Mouse (Mus musculus): ENCODE data around the gene Armcx3. TPM values are rescaled to one million over a fixed set of nuclear protein-coding genes. Genes with fewer than 3 reads are reported as not detected.
"Not testable (repeated sequence)": the region's sequence is repeated elsewhere in the genome, so short reads cannot be mapped to it uniquely, and the experiment has no call there.

Armcx3 gene
- polyA plus RNA-seq, 1 experiment, result 0.42 TPM

DNA sequence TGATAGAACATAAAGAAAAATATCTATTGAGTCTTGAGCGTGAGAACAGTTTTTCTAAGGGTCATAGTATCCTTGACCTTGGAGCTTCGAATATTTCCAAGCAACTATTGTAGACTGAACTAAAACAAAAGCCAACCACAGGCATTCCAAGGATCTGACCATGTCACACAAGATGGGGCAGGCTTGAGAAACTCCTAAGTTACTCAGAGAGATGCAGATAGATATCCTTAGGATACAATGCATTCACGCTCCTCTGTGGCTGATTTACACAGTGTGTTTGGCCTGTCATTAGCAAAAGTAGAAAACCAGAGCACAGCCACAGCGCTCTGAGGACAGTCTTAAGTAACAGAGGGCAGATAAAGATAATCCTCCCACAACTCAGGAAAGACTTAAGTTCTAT is 17.2 kb upstream of the Armcx3 start:
- TF ChIP-seq POLR2A (IDR thresholded peaks at IDR 0.05; ENCODE audit: low read depth, low read length) (no peak), CTCF (IDR thresholded peaks at IDR 0.05; ENCODE audit: extremely low read depth, insufficient read length, insufficient replicate concordance, low read depth, low read length) (no peak)
- no peaks in the 10 kb centered on the region for H3K27me3 ChIP-seq (ENCODE audit: control insufficient read depth, insufficient read depth, low read length)
- no peaks in the 10 kb centered on the region for H3K36me3 ChIP-seq (ENCODE audit: control insufficient read depth, insufficient read depth, low read length)
- no peak overlapping the region for H3K27ac ChIP-seq (ENCODE audit: insufficient read depth, low read depth, low read length)
- 57% methylated on average over 4 of the region's 4 CpGs for WGBS
- H3K4me3 ChIP-seq (ENCODE audit: low read depth, low read length), result no peak overlapping the region
- H3K4me1 ChIP-seq (ENCODE audit: control insufficient read depth, insufficient read depth, insufficient read length, low read length), result no peaks in the 10 kb centered on the region

DNA sequence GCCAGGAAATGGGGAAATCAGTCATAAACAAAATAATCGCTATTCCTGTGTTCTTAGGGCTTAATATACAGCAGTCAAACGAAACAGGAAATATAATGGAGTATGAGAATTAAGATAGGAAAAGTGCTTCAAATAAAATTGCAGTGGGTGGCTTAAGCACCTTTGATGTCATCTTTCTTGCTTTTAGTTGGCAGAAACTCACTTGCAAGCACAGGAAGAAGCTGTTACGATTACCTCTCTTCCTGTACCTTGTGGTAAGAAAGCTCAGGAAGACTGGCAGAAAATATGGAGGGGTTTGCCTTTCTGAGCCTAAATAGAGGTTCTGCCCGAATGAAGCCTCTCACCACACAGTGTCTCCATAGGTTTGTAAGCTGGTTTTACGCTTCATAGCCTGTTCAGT is 14.5 kb upstream of the Armcx3 start:
- TF ChIP-seq CTCF (IDR thresholded peaks at IDR 0.05; ENCODE audit: extremely low read depth, insufficient read length, insufficient replicate concordance, low read depth, low read length) (no peak), POLR2A (IDR thresholded peaks at IDR 0.05; ENCODE audit: low read depth, low read length) (no peak)
- Histone ChIP-seq H3K4me1 (ENCODE audit: control insufficient read depth, insufficient read depth, insufficient read length, low read length) (no peaks in the 10 kb centered on the region), H3K27ac (ENCODE audit: insufficient read depth, low read depth, low read length) (no peak overlapping the region), H3K36me3 (ENCODE audit: control insufficient read depth, insufficient read depth, low read length) (no peaks in the 10 kb centered on the region), H3K4me3 (ENCODE audit: low read depth, low read length) (no peak overlapping the region), H3K27me3 (ENCODE audit: control insufficient read depth, insufficient read depth, low read length) (no peaks in the 10 kb centered on the region)
- 56% methylated on average over 5 of the region's 5 CpGs for WGBS

DNA sequence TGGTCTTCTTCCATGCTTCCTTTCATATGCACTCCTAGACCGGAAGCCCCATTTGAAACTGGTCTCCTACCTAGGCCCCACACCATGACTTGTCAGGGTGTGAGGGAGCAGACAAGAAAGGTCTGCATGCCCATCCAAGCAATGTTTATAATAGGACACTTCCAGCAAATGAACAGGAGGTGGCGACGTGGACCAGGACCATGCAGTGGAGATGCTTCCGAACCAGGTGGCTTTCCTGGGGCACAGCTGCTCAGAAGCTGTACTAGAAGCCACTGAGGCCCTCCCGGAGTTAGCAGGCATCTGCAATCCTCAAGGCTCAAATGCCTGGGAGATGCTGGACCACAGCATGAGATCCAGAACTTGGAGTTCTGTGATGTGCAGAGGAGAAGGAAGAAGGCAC is 9.9 kb upstream of the Armcx3 start:
- H3K4me1 ChIP-seq (ENCODE audit: control insufficient read depth, insufficient read depth, insufficient read length, low read length), result no peaks in the 10 kb centered on the region
- 26% methylated on average over 5 of the region's 5 CpGs for WGBS

DNA sequence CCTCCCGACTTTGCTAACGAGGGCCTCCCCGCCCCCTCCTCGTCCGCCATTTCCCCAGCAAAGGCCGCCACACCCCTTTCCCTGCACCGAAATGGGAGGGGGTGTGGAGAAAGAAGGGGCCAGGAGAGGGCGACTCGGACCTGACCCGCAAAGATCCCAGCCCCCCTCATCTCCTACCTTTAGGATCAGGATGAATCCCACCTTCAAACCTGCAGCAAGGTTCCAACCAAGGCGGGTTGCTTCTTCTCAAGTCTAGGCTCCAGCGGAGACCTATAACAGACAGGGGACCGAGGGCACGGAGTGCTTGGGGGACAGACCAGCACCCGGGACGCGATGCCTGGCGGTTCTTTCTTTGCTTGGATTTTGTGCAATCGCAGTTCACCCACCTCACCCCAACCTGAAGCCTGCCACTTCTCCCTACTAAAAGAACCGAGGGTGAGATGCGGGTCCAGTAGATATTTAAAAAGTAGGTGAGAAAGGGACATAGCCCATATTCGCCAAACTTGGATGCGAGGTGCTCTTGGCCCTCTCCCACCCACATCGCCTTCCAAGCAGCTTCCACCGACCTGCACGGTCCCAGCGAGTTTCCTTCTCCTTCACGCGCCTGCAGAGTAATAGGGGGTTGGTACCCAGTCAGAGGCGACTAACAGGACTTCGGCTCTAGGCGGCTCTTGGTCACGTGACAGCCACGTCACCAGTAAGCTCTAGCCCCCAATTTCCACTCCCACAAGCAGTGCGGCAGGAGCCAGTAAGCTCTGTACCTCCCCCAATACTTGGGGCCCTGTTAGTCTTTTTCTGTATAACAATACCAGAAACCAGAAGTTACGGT is 5.4 kb upstream of the Armcx3 start, which contains the start of gene Armcx6:
Armcx6 (minus strand) TSS at position 654 of the 829 bp plus-strand sequence.
- TF ChIP-seq POLR2A (IDR thresholded peaks at IDR 0.05; ENCODE audit: low read depth, low read length) (no peak), CTCF (IDR thresholded peaks at IDR 0.05; ENCODE audit: extremely low read depth, insufficient read length, insufficient replicate concordance, low read depth, low read length) (no peak)
- no peaks in the 10 kb centered on the region for H3K27me3 ChIP-seq (ENCODE audit: control insufficient read depth, insufficient read depth, low read length)
- H3K4me1 ChIP-seq (ENCODE audit: control insufficient read depth, insufficient read depth, insufficient read length, low read length), result no peaks in the 10 kb centered on the region
- peak within 1 kb of the TSS; percentile 67 for H3K4me3 ChIP-seq (ENCODE audit: low read depth, low read length)
- WGBS, result 11% methylated on average over 36 of the region's 36 CpGs
- no peak within 1 kb of the TSS for H3K27ac ChIP-seq (ENCODE audit: insufficient read depth, low read depth, low read length)
- no peaks in the 10 kb centered on the region for H3K36me3 ChIP-seq (ENCODE audit: control insufficient read depth, insufficient read depth, low read length)

More for the DNA sequence above, 9.9 kb upstream of the Armcx3 start:
- H3K27ac ChIP-seq (ENCODE audit: insufficient read depth, low read depth, low read length), result no peak overlapping the region
- no peak overlapping the region for H3K4me3 ChIP-seq (ENCODE audit: low read depth, low read length)
- H3K36me3 ChIP-seq (ENCODE audit: control insufficient read depth, insufficient read depth, low read length), result no peaks in the 10 kb centered on the region
- TF ChIP-seq CTCF (IDR thresholded peaks at IDR 0.05; ENCODE audit: extremely low read depth, insufficient read length, insufficient replicate concordance, low read depth, low read length), result peak; percentile 41; the same call in 1 of the 2 replicates
- TF ChIP-seq POLR2A (IDR thresholded peaks at IDR 0.05; ENCODE audit: low read depth, low read length), result no peak
- H3K27me3 ChIP-seq (ENCODE audit: control insufficient read depth, insufficient read depth, low read length), result no peaks in the 10 kb centered on the region

DNA sequence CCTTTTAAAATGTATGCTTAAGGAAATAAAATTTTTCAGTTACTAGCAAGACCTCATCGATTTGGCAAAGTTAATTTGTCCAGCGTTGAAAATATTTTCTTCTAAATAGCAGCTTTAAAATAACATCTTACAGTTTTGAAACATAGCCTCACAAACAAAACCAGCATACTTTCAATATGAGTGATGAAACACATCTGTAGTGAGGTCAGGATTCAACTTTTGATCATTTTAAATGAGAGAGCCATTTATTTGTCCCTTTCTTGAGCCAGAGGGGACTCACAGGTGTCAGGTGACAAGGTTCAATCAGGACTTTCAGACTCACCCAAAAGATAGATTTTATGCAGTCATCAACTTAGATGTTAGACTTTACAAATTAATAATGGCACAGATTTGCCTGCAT is 4.5 kb upstream of the Armcx3 start:
- TF ChIP-seq CTCF (IDR thresholded peaks at IDR 0.05; ENCODE audit: extremely low read depth, insufficient read length, insufficient replicate concordance, low read depth, low read length) (no peak), POLR2A (IDR thresholded peaks at IDR 0.05; ENCODE audit: low read depth, low read length) (no peak)
- Histone ChIP-seq H3K36me3 (ENCODE audit: control insufficient read depth, insufficient read depth, low read length) (no peaks in the 10 kb centered on the region), H3K27me3 (ENCODE audit: control insufficient read depth, insufficient read depth, low read length) (no peaks in the 10 kb centered on the region), H3K27ac (ENCODE audit: insufficient read depth, low read depth, low read length) (no peak overlapping the region), H3K4me1 (ENCODE audit: control insufficient read depth, insufficient read depth, insufficient read length, low read length) (no peaks in the 10 kb centered on the region), H3K4me3 (ENCODE audit: low read depth, low read length) (no peak overlapping the region)
- 53% methylated on average over 2 of the region's 2 CpGs for WGBS

DNA sequence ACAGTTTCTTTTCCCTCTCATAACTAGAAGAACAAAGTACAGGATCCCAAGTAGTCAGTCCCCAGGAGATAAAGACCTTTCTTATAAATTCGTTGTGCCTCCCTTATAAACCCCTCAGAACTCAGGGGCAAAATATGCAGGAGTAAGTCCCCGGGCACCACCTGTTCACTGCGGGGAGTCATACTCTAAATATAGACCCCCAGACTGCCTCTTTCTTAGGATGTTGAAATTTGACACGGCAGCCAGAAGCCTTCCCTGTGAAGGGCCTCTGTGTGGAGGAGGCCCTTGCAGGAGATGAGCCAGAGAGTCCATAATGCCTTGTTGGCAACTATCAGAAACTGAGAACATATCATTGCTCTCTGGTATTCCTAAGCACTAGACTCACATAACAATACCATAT is 3.8 kb upstream of the Armcx3 start:
- Histone ChIP-seq H3K27ac (ENCODE audit: insufficient read depth, low read depth, low read length) (no peak overlapping the region), H3K36me3 (ENCODE audit: control insufficient read depth, insufficient read depth, low read length) (no peaks in the 10 kb centered on the region), H3K4me3 (ENCODE audit: low read depth, low read length) (no peak overlapping the region), H3K27me3 (ENCODE audit: control insufficient read depth, insufficient read depth, low read length) (no peaks in the 10 kb centered on the region), H3K4me1 (ENCODE audit: control insufficient read depth, insufficient read depth, insufficient read length, low read length) (no peaks in the 10 kb centered on the region)
- WGBS, result 43% methylated on average over 4 of the region's 4 CpGs
- TF ChIP-seq POLR2A (IDR thresholded peaks at IDR 0.05; ENCODE audit: low read depth, low read length), result no peak
- no peak for TF ChIP-seq CTCF (IDR thresholded peaks at IDR 0.05; ENCODE audit: extremely low read depth, insufficient read length, insufficient replicate concordance, low read depth, low read length)

DNA sequence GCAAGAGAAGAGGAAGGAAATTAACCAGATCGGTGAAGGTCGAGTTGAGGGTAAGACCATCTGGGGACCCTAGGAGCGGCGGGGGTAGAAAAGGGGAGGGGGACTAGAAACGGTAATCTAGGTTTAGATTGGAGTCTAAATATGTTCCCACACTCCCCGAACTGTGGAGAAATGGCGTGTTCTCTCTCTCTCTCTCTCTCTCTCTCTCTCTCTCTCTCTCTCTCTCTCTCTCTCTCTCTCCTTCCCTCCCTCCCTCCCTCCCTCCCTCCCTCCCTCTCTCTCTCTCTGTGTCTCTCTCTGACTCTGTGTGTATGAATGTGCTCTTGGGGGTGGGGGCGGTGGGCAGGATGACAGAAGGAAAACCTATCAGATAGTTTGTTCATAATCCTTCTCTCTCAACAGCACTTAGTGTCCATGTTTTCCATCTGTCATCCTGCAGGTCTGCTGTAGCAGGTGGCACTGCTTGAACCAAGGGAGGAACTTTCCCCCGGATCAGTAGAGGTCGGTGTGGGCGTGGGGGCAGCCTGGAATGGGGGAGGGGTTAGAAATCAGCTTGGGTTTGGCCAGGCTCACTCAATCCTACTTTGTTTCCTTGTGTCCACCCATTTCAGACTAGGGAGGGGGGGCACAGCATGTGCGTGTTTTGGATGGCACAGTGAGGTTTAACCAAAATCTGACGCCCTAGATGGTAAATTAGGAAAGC is 1.0 kb downstream of the Armcx3 start:
- H3K27ac ChIP-seq (ENCODE audit: insufficient read depth, low read depth, low read length), result no peak overlapping the region
- peak overlapping the region; percentile 91 for H3K4me3 ChIP-seq (ENCODE audit: low read depth, low read length)
- no peaks in the 10 kb centered on the region for H3K36me3 ChIP-seq (ENCODE audit: control insufficient read depth, insufficient read depth, low read length)
- H3K4me1 ChIP-seq (ENCODE audit: control insufficient read depth, insufficient read depth, insufficient read length, low read length), result no peaks in the 10 kb centered on the region
- 26% methylated on average over 13 of the region's 13 CpGs for WGBS
- H3K27me3 ChIP-seq (ENCODE audit: control insufficient read depth, insufficient read depth, low read length), result no peaks in the 10 kb centered on the region
- TF ChIP-seq POLR2A (IDR thresholded peaks at IDR 0.05; ENCODE audit: low read depth, low read length) (no peak), CTCF (IDR thresholded peaks at IDR 0.05; ENCODE audit: extremely low read depth, insufficient read length, insufficient replicate concordance, low read depth, low read length) (no peak)

DNA sequence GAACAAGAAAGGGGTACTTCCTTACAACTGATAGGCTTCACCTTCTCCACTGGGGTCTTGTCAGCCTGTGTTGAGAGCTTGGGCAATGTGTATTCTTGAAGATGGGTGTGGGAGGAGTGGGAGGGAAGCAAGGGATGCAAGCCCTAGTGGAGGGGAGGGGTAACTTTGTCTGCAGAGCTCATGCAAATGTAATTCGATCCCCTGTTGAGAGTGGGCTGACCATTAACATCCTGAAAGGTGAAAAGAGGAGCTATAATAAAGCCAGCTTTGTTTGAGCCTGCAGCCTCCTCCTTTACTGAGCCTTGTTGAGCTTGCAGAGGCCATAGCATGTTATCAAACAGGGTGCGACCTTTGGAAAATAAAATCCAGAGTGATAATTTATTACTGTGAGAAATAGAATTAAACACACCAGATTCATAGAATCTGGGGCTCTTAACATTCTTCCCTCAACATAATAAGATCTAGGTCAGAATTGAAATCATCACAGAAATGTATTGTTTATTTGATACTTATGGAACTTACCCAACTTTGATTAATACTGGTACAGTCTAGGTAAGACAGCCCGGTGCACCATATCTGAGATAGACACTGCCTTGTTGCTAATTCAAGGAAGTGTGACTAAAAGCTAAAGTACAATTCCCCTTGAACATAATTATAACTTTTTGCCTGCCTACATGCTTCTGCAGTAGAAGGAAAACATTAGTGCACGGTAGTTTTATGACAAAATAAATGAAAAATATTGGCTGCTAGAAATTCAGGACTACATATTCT is 7.2 kb downstream of the Armcx3 start:
- WGBS, result 35% methylated on average over 4 of the region's 4 CpGs
- H3K4me3 ChIP-seq (ENCODE audit: low read depth, low read length); H3K27ac ChIP-seq (ENCODE audit: insufficient read depth, low read depth, low read length); H3K4me1 ChIP-seq (ENCODE audit: control insufficient read depth, insufficient read depth, insufficient read length, low read length); H3K27me3 ChIP-seq (ENCODE audit: control insufficient read depth, insufficient read depth, low read length); H3K36me3 ChIP-seq (ENCODE audit: control insufficient read depth, insufficient read depth, low read length): not testable (repeated sequence)

Measured in small intestine, adult 2 months (tissue).